Mouse (Mus musculus): ENCODE data around the gene Npw. TPM values are rescaled to one million over a fixed set of nuclear protein-coding genes. Genes with fewer than 3 reads are reported as not detected.
A peak's percentile ranks its signal among the peaks of the same experiment; 100 is the strongest.
"Not testable (repeated sequence)": the region's sequence is repeated elsewhere in the genome, so short reads cannot be mapped to it uniquely, and the experiment has no call there.

The Npw gene
- polyA plus RNA-seq, 1 experiment = 0.19 TPM

DNA sequence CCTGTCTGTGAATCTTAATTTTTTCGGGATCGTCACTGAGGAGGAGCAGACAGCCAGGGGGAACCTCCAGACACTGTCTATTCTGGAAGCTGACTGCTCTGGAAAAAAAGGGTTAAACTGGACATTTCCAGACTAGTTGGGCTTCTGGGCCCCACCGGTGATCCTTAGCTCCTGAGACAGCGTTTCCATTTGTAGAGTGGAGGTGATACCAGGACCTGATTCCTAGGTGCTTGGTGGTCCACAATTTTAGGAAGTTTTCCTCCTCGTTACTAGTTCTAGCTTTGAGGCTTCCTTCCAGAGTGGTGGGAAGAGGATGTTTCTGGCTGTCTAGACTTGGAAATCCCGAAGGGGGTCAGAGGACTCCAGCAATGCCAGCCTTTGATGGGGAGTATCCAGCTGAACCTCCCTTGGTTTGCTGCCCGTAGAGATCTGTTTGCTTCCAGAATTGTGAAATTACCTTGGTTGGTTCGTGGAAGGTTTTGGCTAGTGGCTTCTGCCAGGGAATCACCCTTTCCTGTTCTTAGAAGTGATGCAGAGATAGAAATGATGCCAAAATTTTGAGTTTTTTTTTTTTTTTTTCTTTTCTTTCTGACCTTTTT is 12.1 kb upstream of the Npw start:
- Histone ChIP-seq H3K27me3 (ENCODE audit: control insufficient read depth, insufficient read depth, low read length) (no peaks in the 10 kb centered on the region), H3K27ac (ENCODE audit: control insufficient read depth, insufficient read depth, low read depth, low read length) (peak overlapping the region; percentile 84), H3K4me3 (ENCODE audit: control insufficient read depth, low read depth, low read length) (peak overlapping the region; percentile 90), H3K36me3 (ENCODE audit: control insufficient read depth, insufficient read depth, low read length) (no peaks in the 10 kb centered on the region), H3K4me1 (ENCODE audit: control insufficient read depth, insufficient read depth, low read length) (peaks cover 7% of the 10 kb centered on the region)
- TF ChIP-seq POLR2A (IDR thresholded peaks at IDR 0.05; ENCODE audit: control insufficient read depth, low read depth, low read length) = no peak
- no peak for TF ChIP-seq CTCF (IDR thresholded peaks at IDR 0.05; ENCODE audit: control insufficient read depth, insufficient read depth, insufficient replicate concordance, low read depth, low read length)

DNA sequence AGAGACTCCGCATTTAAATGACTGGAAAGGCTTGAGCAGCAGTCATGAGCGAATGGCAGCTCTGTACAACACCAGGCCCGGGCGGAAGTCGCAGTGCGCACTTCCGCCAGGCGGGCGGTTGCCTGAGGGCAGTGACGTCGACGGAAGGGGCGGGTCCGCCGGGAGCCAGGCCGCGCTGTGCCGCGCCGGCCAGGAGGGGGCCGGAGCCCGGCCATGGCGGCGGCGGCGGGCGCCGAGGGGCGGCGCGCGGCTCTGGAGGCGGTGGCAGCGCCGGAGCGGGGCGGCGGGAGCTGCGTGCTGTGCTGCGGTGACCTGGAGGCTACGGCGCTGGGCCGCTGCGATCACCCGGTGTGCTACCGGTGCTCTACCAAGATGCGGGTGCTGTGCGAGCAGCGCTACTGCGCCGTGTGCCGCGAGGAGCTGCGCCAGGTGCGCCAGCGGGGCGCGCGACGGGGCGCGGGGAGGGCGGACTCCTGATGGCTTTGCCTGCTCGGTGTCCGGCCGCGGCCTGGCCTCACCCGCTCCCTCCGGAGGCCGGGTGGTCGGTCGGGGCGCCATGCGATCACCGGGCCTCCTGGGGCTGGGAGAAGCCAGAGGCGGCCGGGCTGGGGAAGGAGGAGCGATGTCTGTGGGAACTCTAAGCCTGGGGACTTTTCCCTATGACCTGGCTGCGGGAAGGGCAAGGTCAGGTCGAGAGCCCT is 11.4 kb upstream of the Npw start, which contains the start of gene Zfp598:
TSS of gene Zfp598 (plus strand) at position 143 of the 701 bp plus-strand sequence.
- Histone ChIP-seq H3K36me3 (ENCODE audit: control insufficient read depth, insufficient read depth, low read length) (no peaks in the 10 kb centered on the region), H3K4me3 (ENCODE audit: control insufficient read depth, low read depth, low read length) (peak within 1 kb of the TSS; percentile 90), H3K27ac (ENCODE audit: control insufficient read depth, insufficient read depth, low read depth, low read length) (peak within 1 kb of the TSS; percentile 84), H3K27me3 (ENCODE audit: control insufficient read depth, insufficient read depth, low read length) (no peaks in the 10 kb centered on the region), H3K4me1 (ENCODE audit: control insufficient read depth, insufficient read depth, low read length) (peaks cover 7% of the 10 kb centered on the region)
- TF ChIP-seq CTCF (IDR thresholded peaks at IDR 0.05; ENCODE audit: control insufficient read depth, insufficient read depth, insufficient replicate concordance, low read depth, low read length) (peak; percentile 1; the same call in 1 of the 2 replicates), POLR2A (IDR thresholded peaks at IDR 0.05; ENCODE audit: control insufficient read depth, low read depth, low read length) (peak; percentile 79)

DNA sequence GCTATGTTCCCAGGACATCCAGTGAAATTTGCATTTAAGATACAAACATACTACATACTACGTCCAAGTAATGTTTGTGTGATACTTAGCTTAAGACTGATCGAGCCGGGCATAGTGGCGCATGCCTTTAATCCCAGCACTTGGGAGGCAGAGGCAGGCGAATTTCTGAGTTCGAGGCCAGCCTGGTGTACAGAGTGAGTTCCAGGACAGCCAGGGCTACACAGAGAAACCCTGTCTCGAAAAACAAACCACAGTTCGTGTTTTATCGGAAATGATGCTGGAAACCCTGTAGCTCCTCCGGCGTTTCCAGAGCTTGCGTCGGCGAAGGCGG is 10.9 kb upstream of the Npw start:
- peak overlapping the region; percentile 65 for H3K27ac ChIP-seq (ENCODE audit: control insufficient read depth, insufficient read depth, low read depth, low read length)
- not testable (repeated sequence) for H3K27me3 ChIP-seq (ENCODE audit: control insufficient read depth, insufficient read depth, low read length); H3K36me3 ChIP-seq (ENCODE audit: control insufficient read depth, insufficient read depth, low read length); H3K4me1 ChIP-seq (ENCODE audit: control insufficient read depth, insufficient read depth, low read length)
- H3K4me3 ChIP-seq (ENCODE audit: control insufficient read depth, low read depth, low read length) = peak overlapping the region; percentile 90

DNA sequence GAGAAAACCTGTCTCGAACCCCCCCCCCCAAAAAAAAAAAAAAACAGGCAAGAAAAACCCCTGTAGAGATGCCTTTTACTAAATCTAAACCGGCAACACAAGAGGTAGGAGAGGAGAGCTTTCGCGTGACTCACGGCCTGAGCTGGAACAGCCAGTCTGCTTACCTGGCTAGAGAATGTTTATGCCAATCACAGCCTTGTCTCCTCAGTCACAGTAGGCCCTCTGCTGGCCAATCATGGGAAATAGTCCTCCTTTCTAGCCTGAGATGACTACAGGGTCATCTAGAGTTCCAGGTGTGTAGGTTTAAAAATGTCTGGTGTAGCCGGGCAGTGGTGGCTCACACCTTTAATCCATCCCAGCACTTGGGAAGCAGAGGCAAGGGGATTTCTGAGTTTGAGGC is 9.2 kb upstream of the Npw start:
- TF ChIP-seq CTCF (IDR thresholded peaks at IDR 0.05; ENCODE audit: control insufficient read depth, insufficient read depth, insufficient replicate concordance, low read depth, low read length) (peak; percentile 22; the same call in 1 of the 2 replicates), POLR2A (IDR thresholded peaks at IDR 0.05; ENCODE audit: control insufficient read depth, low read depth, low read length) (no peak)
- Histone ChIP-seq H3K36me3 (ENCODE audit: control insufficient read depth, insufficient read depth, low read length) (no peaks in the 10 kb centered on the region), H3K4me1 (ENCODE audit: control insufficient read depth, insufficient read depth, low read length) (peaks cover 7% of the 10 kb centered on the region), H3K27me3 (ENCODE audit: control insufficient read depth, insufficient read depth, low read length) (no peaks in the 10 kb centered on the region), H3K4me3 (ENCODE audit: control insufficient read depth, low read depth, low read length) (no peak overlapping the region), H3K27ac (ENCODE audit: control insufficient read depth, insufficient read depth, low read depth, low read length) (no peak overlapping the region)

DNA sequence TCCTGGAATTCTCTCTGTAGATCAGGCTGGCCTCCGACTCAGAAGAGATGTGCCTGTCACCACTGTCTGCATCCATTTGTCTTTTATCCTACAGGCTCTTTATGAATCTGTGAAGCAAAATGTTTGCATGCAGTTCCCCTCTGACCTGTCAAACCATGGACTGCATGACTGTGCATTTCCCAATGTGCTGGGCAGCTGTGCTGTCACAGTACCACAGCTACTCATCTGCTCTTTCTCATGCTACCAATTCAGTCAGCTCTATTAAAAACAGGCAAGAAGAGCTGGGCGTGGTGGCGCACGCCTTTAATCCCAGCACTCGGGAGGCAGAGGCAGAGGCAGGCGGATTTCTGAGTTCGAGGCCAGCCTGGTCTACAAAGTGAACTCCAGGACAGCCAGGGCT is 8.8 kb upstream of the Npw start:
- H3K27me3 ChIP-seq (ENCODE audit: control insufficient read depth, insufficient read depth, low read length) = not testable (repeated sequence)

DNA sequence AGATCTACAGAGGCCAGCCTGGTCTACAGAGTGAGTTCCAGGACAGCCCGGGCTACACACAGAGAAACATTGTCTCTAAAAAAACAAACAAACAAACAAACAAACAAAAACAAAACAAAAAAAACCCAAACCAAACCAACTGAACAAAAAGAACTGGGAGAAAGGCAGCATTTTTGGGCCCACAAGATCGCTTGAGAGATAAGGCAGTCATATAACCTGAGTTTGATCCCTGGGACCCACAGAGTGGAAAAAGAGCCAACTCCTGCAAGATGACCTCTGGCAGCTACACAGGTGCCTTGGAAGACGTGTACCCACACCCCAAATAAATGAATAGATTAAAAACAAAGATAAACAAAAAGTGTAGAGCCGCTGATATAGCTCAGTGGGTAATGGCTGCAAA is 3.3 kb downstream of the Npw start:
- H3K36me3 ChIP-seq (ENCODE audit: control insufficient read depth, insufficient read depth, low read length) = no peaks in the 10 kb centered on the region
- TF ChIP-seq CTCF (IDR thresholded peaks at IDR 0.05; ENCODE audit: control insufficient read depth, insufficient read depth, insufficient replicate concordance, low read depth, low read length) (no peak), POLR2A (IDR thresholded peaks at IDR 0.05; ENCODE audit: control insufficient read depth, low read depth, low read length) (no peak)
- no peak overlapping the region for H3K4me3 ChIP-seq (ENCODE audit: control insufficient read depth, low read depth, low read length)
- peaks cover 20% of the 10 kb centered on the region for H3K4me1 ChIP-seq (ENCODE audit: control insufficient read depth, insufficient read depth, low read length)
- no peak overlapping the region for H3K27ac ChIP-seq (ENCODE audit: control insufficient read depth, insufficient read depth, low read depth, low read length)
- H3K27me3 ChIP-seq (ENCODE audit: control insufficient read depth, insufficient read depth, low read length) = no peaks in the 10 kb centered on the region

More for the DNA sequence above, 8.8 kb upstream of the Npw start:
- H3K27ac ChIP-seq (ENCODE audit: control insufficient read depth, insufficient read depth, low read depth, low read length); H3K4me3 ChIP-seq (ENCODE audit: control insufficient read depth, low read depth, low read length); H3K4me1 ChIP-seq (ENCODE audit: control insufficient read depth, insufficient read depth, low read length); H3K36me3 ChIP-seq (ENCODE audit: control insufficient read depth, insufficient read depth, low read length): not testable (repeated sequence)

DNA sequence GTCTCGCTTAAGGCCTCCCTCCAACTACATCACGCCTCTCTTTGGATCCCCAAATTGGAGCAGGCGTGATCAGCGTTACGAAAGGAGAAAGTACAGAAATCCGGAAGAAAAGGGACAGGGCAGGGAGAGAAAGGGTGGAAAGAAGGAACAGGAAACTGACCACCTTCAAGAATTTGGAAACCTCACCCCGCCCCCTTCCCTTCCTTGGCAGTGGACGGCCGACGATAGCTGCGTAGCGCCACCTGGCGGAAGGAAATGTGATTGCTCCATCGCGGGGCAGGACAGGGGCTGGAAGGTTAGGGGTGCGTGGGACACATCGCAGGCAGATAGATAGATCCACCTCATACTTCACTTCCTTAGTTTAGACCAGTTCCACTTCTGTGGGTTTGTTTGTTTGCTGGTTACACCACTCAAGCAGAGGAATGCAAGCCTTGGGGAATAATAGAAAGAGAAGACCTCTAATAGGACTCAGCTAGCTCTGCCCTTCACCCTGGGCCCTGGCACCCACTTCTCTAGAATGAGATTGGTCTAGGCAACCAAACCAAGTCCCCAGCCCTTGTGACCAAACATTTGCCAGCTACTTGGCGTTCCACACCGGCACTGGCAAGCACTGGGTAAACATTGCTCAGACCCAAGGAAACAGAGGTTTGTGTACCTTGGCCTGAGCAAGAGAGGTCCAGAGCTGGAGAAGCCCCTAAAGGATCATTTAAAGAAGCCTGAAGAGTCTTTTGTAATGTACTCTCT is 4.1 kb downstream of the Npw start:
- peaks cover 25% of the 10 kb centered on the region for H3K4me1 ChIP-seq (ENCODE audit: control insufficient read depth, insufficient read depth, low read length)
- TF ChIP-seq CTCF (IDR thresholded peaks at IDR 0.05; ENCODE audit: control insufficient read depth, insufficient read depth, insufficient replicate concordance, low read depth, low read length) = peak; percentile 99
- TF ChIP-seq POLR2A (IDR thresholded peaks at IDR 0.05; ENCODE audit: control insufficient read depth, low read depth, low read length) = no peak
- H3K27ac ChIP-seq (ENCODE audit: control insufficient read depth, insufficient read depth, low read depth, low read length) = no peak overlapping the region
- H3K36me3 ChIP-seq (ENCODE audit: control insufficient read depth, insufficient read depth, low read length) = no peaks in the 10 kb centered on the region
- no peaks in the 10 kb centered on the region for H3K27me3 ChIP-seq (ENCODE audit: control insufficient read depth, insufficient read depth, low read length)
- H3K4me3 ChIP-seq (ENCODE audit: control insufficient read depth, low read depth, low read length) = peak overlapping the region; percentile 55
